Mouse (Mus musculus): Measurements from ENCODE around the gene Arhgef28. TPM values are rescaled to one million over a fixed set of nuclear protein-coding genes. Genes with fewer than 3 reads are reported as not detected.

Arhgef28 gene
- polyA plus RNA-seq, 1 experiment from 2014 or later: 32.7 TPM

DNA sequence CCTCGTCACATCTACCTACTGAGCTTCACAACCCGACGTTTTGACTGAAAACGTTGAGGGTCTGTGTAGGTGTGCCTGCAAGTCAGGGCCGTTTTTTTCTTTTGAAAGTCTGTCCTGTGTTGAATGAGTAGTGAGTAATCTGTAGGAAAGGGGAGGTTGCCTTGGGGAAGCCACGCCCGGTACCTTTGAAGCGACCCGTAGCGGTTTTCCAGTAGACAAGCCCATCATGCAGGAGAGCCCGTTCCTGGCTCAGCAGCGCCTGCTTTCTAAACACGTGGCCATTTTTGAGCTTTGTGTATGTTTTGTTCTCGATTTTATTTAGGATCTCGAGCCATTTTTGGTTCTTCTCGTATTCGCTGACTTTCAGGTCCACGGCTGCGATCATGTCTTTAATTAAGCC is 252.7 kb downstream of the Arhgef28 start:
- Histone ChIP-seq H3K36me3 (ENCODE audit: control insufficient read depth, insufficient read depth, low read length) (no peaks in the 10 kb centered on the region), H3K4me1 (ENCODE audit: control insufficient read depth, insufficient read depth, low read length) (no peaks in the 10 kb centered on the region), H3K4me3 (ENCODE audit: low read depth, low read length) (no peak overlapping the region), H3K9ac (replicated peaks; ENCODE audit: low read depth, low read length) (no peak overlapping the region), H3K27me3 (ENCODE audit: control insufficient read depth, insufficient read depth, low read length) (no peaks in the 10 kb centered on the region), H3K4me2 (ENCODE audit: low read depth, low read length) (no peak overlapping the region), H3K27ac (ENCODE audit: low read depth, low read length) (no peak overlapping the region), H3K9me3 (ENCODE audit: control insufficient read depth, low read length) (no peaks in the 10 kb centered on the region)
- 93% methylated on average over 19 of the region's 19 CpGs for whole genome bisulfite sequencing
- ATAC-seq (ENCODE audit: low read depth): no peak

DNA sequence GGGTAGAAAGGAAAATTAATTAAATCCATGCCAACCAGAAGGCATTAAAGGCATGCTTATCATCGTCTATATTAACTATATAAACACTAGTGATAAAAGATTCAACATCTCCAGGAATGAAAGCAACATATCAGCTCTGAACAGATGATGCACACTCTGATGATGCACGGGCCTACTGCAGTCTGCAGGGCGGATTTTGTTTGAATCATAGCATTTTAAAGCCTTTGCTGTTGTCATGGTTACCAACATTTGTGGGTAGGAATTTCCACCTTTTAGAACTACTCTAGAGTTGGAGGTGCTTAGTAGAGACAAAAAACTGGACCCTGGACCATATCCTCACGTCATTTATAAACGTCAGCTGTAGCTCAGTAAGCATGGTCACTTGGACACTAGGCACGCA is 257.4 kb downstream of the Arhgef28 start:
- no peak overlapping the region for H3K4me3 ChIP-seq (ENCODE audit: low read depth, low read length)
- H3K27me3 ChIP-seq (ENCODE audit: control insufficient read depth, insufficient read depth, low read length): no peaks in the 10 kb centered on the region
- H3K4me1 ChIP-seq (ENCODE audit: control insufficient read depth, insufficient read depth, low read length): no peaks in the 10 kb centered on the region
- no peak for ATAC-seq (ENCODE audit: low read depth)
- no peaks in the 10 kb centered on the region for H3K36me3 ChIP-seq (ENCODE audit: control insufficient read depth, insufficient read depth, low read length)
- 78% methylated on average over 6 of the region's 6 CpGs for WGBS
- no peak overlapping the region for H3K9ac ChIP-seq (replicated peaks; ENCODE audit: low read depth, low read length)
- no peak overlapping the region for H3K27ac ChIP-seq (ENCODE audit: low read depth, low read length)
- no peak overlapping the region for H3K4me2 ChIP-seq (ENCODE audit: low read depth, low read length)
- H3K9me3 ChIP-seq (ENCODE audit: control insufficient read depth, low read length): no peaks in the 10 kb centered on the region

DNA sequence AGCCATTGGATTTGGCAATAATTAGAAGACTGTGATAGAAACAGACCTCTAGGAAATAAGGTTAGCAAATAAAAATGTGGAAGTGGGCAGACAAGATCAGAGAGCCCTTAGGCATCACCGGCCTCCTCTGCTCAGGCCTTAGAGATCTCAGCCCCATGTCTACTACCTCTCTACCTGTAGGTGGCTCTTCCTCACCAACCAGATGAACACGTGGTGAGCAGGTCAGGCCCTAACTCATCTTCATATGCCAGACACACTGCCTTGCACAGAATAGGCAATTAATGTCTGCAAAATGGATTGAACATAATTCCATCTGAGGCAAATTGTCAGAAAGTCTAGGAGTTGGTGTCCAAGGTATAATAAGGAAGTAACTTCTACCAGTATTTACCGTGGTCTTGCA is 258.6 kb downstream of the Arhgef28 start:
- H3K27ac ChIP-seq (ENCODE audit: low read depth, low read length): no peak overlapping the region
- no peak overlapping the region for H3K9ac ChIP-seq (replicated peaks; ENCODE audit: low read depth, low read length)
- H3K4me2 ChIP-seq (ENCODE audit: low read depth, low read length): no peak overlapping the region
- no peaks in the 10 kb centered on the region for H3K27me3 ChIP-seq (ENCODE audit: control insufficient read depth, insufficient read depth, low read length)
- no peaks in the 10 kb centered on the region for H3K36me3 ChIP-seq (ENCODE audit: control insufficient read depth, insufficient read depth, low read length)
- no peak for ATAC-seq (ENCODE audit: low read depth)
- no peaks in the 10 kb centered on the region for H3K9me3 ChIP-seq (ENCODE audit: control insufficient read depth, low read length)
- 76% methylated on average over 3 of the region's 3 CpGs for WGBS
- H3K4me3 ChIP-seq (ENCODE audit: low read depth, low read length): no peak overlapping the region
- H3K4me1 ChIP-seq (ENCODE audit: control insufficient read depth, insufficient read depth, low read length): no peaks in the 10 kb centered on the region

DNA sequence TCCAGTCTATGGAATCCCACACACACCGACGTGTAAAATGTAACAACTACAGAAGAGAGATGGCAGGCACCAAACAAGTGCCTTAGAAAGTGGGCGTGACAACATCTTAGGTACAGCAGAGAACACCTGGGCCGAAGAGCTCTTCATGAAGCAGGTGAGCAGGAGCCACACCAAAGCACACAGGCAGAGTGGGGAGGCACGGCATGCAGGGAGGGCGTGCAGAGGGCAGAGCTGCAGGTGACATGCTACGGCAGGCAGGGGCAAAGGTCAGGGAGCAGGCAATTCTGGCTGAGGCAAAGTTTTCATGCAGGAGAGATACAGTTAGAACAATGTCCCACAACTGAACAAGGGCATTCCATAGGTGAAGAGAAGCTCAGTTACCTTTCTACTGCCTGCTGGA is 259.8 kb downstream of the Arhgef28 start:
- no peak for ATAC-seq (ENCODE audit: low read depth)
- H3K36me3 ChIP-seq (ENCODE audit: control insufficient read depth, insufficient read depth, low read length): no peaks in the 10 kb centered on the region
- H3K4me3 ChIP-seq (ENCODE audit: low read depth, low read length): no peak overlapping the region
- 90% methylated on average over 7 of the region's 7 CpGs for WGBS
- no peak overlapping the region for H3K4me2 ChIP-seq (ENCODE audit: low read depth, low read length)
- no peak overlapping the region for H3K9ac ChIP-seq (replicated peaks; ENCODE audit: low read depth, low read length)
- H3K27ac ChIP-seq (ENCODE audit: low read depth, low read length): no peak overlapping the region
- H3K27me3 ChIP-seq (ENCODE audit: control insufficient read depth, insufficient read depth, low read length): no peaks in the 10 kb centered on the region
- H3K4me1 ChIP-seq (ENCODE audit: control insufficient read depth, insufficient read depth, low read length): no peaks in the 10 kb centered on the region
- no peaks in the 10 kb centered on the region for H3K9me3 ChIP-seq (ENCODE audit: control insufficient read depth, low read length)

DNA sequence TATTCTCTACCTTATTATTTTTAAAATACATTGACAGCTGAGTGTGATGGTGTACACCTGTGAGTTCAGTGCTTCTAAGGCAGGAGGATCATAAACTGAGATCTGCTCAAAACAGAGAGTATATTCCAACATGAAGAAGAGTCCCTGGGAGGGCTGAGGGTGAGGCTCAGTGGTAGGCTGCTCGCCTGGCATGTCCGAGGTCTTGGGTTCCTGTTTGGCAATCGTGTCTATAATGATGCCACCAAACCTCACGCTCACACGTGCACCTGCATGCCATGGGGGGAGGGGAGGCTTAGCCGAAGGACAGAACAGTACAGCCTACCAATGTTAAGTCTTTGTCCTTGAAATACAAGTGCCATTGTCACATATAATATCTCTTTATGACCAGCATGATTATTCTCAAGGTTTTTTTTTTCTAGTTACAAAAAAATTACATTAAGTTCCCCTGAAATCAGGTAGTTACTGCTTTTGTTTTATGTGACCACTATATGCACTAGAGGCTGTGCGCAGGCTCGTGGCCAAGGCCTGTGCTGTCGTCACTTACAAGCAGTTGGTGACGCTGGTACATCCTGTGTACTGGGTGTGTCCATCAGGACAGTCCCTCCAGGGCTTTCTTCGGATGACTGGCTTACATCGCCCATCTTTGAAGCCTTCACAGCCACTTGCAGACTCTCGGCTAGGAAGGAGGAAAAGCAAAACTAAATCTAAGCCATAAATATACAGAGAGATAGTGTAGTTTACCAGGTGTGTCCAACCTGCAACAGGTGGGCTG is 264.1 kb downstream of the Arhgef28 start:
- 93% methylated on average over 13 of the region's 13 CpGs for whole genome bisulfite sequencing
- Histone ChIP-seq H3K27ac (ENCODE audit: low read depth, low read length) (no peak overlapping the region), H3K9me3 (ENCODE audit: control insufficient read depth, low read length) (no peaks in the 10 kb centered on the region), H3K9ac (replicated peaks; ENCODE audit: low read depth, low read length) (no peak overlapping the region), H3K27me3 (ENCODE audit: control insufficient read depth, insufficient read depth, low read length) (no peaks in the 10 kb centered on the region), H3K4me2 (ENCODE audit: low read depth, low read length) (no peak overlapping the region), H3K4me3 (ENCODE audit: low read depth, low read length) (no peak overlapping the region), H3K36me3 (ENCODE audit: control insufficient read depth, insufficient read depth, low read length) (no peaks in the 10 kb centered on the region), H3K4me1 (ENCODE audit: control insufficient read depth, insufficient read depth, low read length) (no peaks in the 10 kb centered on the region)
- ATAC-seq (ENCODE audit: low read depth): no peak

DNA sequence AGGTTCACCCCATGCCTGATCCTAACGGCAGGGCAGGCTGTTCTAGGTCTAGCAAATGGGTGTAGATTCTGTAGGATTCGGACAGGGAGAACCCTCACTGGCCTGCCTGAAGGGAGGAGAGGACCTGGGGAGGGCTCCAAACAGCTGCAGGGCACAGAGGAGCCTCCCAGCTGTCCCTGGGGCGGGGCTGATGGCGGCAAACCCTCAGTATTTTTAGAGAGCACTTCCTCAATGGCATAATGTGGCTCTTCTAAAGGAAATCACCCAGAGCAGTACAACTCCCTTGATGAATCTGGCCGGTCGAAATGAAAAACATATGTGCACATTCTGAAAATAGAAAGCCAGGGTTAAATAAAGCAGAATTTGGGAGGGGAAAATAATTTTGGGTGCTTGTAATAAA is 265.1 kb downstream of the Arhgef28 start:
- no peak for ATAC-seq (ENCODE audit: low read depth)
- 70% methylated on average over 6 of the region's 6 CpGs for whole genome bisulfite sequencing

DNA sequence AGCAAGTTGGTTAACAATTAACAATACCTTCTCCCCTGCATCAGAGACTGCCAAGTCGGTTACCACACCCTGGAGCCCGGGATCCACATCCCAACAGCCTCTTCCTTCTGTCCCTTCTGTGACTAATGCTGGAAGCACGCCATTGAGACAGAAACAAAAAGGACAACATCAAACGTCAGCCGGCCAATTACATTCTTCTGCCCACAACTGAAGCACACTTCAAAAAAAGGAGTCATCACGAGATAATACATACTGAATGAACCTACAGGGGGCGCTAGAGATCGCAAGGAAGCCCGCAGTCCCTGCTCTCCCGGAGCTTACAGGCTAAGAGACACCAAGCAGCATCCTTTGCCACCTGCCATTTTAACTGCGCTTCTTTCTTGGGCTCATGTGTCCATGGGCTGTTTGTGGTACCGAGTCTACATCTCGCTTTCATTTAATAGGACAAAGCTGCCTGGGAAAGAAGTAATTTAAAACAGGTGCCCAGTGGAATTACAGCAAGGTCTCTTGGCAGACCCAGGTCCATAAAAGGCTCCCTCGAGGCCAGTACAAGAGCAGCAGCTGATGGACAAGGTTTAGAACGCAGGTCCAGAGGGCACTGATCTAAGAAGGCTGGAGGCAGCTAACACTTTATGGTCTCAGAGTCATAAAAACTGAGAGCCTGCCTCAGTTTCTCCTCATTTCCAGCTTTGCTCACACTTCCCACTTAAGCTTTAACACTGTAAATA is 266.6 kb downstream of the Arhgef28 start:
- Histone ChIP-seq H3K4me2 (ENCODE audit: low read depth, low read length) (no peak overlapping the region), H3K27me3 (ENCODE audit: control insufficient read depth, insufficient read depth, low read length) (no peaks in the 10 kb centered on the region), H3K36me3 (ENCODE audit: control insufficient read depth, insufficient read depth, low read length) (no peaks in the 10 kb centered on the region), H3K9ac (replicated peaks; ENCODE audit: low read depth, low read length) (no peak overlapping the region), H3K4me3 (ENCODE audit: low read depth, low read length) (no peak overlapping the region), H3K4me1 (ENCODE audit: control insufficient read depth, insufficient read depth, low read length) (no peaks in the 10 kb centered on the region), H3K9me3 (ENCODE audit: control insufficient read depth, low read length) (no peaks in the 10 kb centered on the region), H3K27ac (ENCODE audit: low read depth, low read length) (no peak overlapping the region)
- WGBS: 65% methylated on average over 15 of the region's 15 CpGs
- ATAC-seq (ENCODE audit: low read depth): no peak

More for the DNA sequence above, 265.1 kb downstream of the Arhgef28 start:
- Histone ChIP-seq H3K27ac (ENCODE audit: low read depth, low read length) (no peak overlapping the region), H3K4me3 (ENCODE audit: low read depth, low read length) (no peak overlapping the region), H3K4me1 (ENCODE audit: control insufficient read depth, insufficient read depth, low read length) (no peaks in the 10 kb centered on the region), H3K27me3 (ENCODE audit: control insufficient read depth, insufficient read depth, low read length) (no peaks in the 10 kb centered on the region), H3K4me2 (ENCODE audit: low read depth, low read length) (no peak overlapping the region), H3K9ac (replicated peaks; ENCODE audit: low read depth, low read length) (no peak overlapping the region), H3K36me3 (ENCODE audit: control insufficient read depth, insufficient read depth, low read length) (no peaks in the 10 kb centered on the region), H3K9me3 (ENCODE audit: control insufficient read depth, low read length) (no peaks in the 10 kb centered on the region)

DNA sequence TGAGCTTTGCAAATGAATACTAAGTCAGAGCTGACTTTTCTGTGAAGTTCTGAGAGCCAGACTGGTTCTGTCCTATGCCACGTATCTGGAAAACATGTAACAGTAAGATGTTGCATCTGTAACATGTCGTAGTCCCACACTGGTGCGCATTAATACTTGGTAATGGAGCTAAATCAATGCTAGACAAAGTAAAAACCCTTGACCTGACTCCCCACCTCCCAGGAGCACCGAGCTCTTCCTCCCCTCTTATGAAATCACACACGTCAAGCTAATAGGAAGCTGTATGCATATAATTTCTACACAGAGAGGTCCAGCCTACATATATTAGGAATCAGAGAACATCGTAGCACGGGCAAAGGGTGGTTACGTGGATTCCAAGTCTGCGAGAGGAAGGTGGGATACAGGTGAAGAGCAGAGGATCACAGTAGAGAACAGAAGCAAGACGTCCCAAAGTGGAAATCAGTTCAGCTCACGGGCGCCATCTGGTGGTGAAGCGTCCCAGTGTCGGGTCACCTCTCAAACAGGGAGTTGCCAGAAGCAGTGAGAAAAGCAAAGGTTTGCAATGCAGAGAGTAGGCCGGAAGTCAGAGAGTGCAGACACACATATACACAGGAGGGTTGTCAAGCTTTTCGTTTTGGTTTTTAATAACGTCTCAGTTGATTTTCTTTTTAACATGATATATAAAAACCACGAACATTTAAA is 267.5 kb downstream of the Arhgef28 start:
- peak; percentile 84 for ATAC-seq (ENCODE audit: low read depth)
- Histone ChIP-seq H3K9me3 (ENCODE audit: control insufficient read depth, low read length) (no peaks in the 10 kb centered on the region), H3K9ac (replicated peaks; ENCODE audit: low read depth, low read length) (no peak overlapping the region), H3K27me3 (ENCODE audit: control insufficient read depth, insufficient read depth, low read length) (no peaks in the 10 kb centered on the region), H3K4me1 (ENCODE audit: control insufficient read depth, insufficient read depth, low read length) (no peaks in the 10 kb centered on the region), H3K4me2 (ENCODE audit: low read depth, low read length) (no peak overlapping the region), H3K27ac (ENCODE audit: low read depth, low read length) (no peak overlapping the region), H3K4me3 (ENCODE audit: low read depth, low read length) (no peak overlapping the region), H3K36me3 (ENCODE audit: control insufficient read depth, insufficient read depth, low read length) (no peaks in the 10 kb centered on the region)
- WGBS: 34% methylated on average over 18 of the region's 18 CpGs

DNA sequence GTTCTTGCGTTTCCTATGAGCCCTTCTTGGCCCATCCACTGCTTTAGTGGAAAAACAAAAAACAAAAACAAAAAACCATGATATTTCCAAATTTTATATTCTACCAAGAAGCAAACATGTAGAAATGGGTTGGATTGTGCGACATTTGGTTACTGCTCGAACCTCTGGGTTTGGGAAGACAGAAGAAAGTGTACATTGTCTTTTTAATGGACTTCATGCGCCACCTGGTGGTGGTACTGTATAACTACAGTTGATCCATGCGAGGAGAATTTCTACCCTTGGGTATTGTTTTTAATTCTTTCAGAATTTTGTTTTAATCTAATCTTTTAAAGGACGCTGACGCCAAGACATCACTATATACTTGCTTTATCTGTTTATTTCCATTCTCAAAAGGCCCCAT is 268.3 kb downstream of the Arhgef28 start:
- H3K27me3 ChIP-seq (ENCODE audit: control insufficient read depth, insufficient read depth, low read length): no peaks in the 10 kb centered on the region
- H3K4me3 ChIP-seq (ENCODE audit: low read depth, low read length): no peak overlapping the region
- no peak overlapping the region for H3K27ac ChIP-seq (ENCODE audit: low read depth, low read length)
- no peak overlapping the region for H3K9ac ChIP-seq (replicated peaks; ENCODE audit: low read depth, low read length)
- no peaks in the 10 kb centered on the region for H3K4me1 ChIP-seq (ENCODE audit: control insufficient read depth, insufficient read depth, low read length)
- WGBS: 17% methylated on average over 7 of the region's 7 CpGs
- no peaks in the 10 kb centered on the region for H3K9me3 ChIP-seq (ENCODE audit: control insufficient read depth, low read length)
- no peak overlapping the region for H3K4me2 ChIP-seq (ENCODE audit: low read depth, low read length)
- ATAC-seq (ENCODE audit: low read depth): 0 out of 2 replicates have a peak, but pooled peaks have one; percentile 44
- H3K36me3 ChIP-seq (ENCODE audit: control insufficient read depth, insufficient read depth, low read length): no peaks in the 10 kb centered on the region

Measured in neural tube, embryonic 14.5 days (tissue).